Mouse (Mus musculus) forebrain, embryonic 12.5 days (tissue): ENCODE measurements at regions not wholly inside any gene's neighbourhood (a gene's known extent, or its start where the extent isn't known, plus 50 kb on each side); places are given as distances from the start of the nearest gene placed in this dataset.

ENCODE experiments used
- ATAC-seq: fragments of 200-750 bp; cut with Nextera tagmentation; 2 replicates; pipeline ENCODE4 v1.8.0; 2017; ENCODE audit warnings: moderate TSS enrichment; ENCODE audit not compliant: low FRiP score
- H3K27ac ChIP-seq: fragments of 300-500 bp; sonication (generic); 2 replicates; pipeline ENCODE4 v1.5.1; 2016; ENCODE audit warnings: mild to moderate bottlenecking
- H3K27me3 ChIP-seq: fragments of 300-500 bp; sonication (generic); 2 replicates; pipeline ENCODE4 v1.6.1; 2016; ENCODE audit warnings: mild to moderate bottlenecking
- H3K36me3 ChIP-seq: fragments of 300-500 bp; sonication (generic); replicated peaks from 2 replicates; pipeline ENCODE4 v1.6.1; 2016; ENCODE audit warnings: mild to moderate bottlenecking
- H3K4me1 ChIP-seq: fragments of 300-500 bp; sonication (generic); 2 replicates; pipeline ENCODE4 v1.6.1; 2016
- H3K4me2 ChIP-seq: fragments of 300-500 bp; sonication (generic); 2 replicates; pipeline ENCODE4 v1.6.1; 2016; ENCODE audit warnings: mild to moderate bottlenecking, moderate library complexity
- H3K4me3 ChIP-seq: fragments of 300-500 bp; sonication (generic); replicated peaks from 2 replicates; pipeline ENCODE4 v1.5.1; 2016; ENCODE audit warnings: mild to moderate bottlenecking
- H3K9ac ChIP-seq: fragments of 300-500 bp; sonication (generic); 2 replicates; pipeline ENCODE4 v1.6.1; 2016; ENCODE audit warnings: mild to moderate bottlenecking
- H3K9me3 ChIP-seq: fragments of 300-500 bp; sonication (generic); 2 replicates; pipeline ENCODE4 v1.6.1; 2016
- WGBS: fragments of 180-500 bp; shearing (Covaris S2); methylation state at CpG from one replicate; pipeline ENCODE4 v1.1.7; 2016; 5-methylcytosine and 5-hydroxymethylcytosine counted together

DNA sequence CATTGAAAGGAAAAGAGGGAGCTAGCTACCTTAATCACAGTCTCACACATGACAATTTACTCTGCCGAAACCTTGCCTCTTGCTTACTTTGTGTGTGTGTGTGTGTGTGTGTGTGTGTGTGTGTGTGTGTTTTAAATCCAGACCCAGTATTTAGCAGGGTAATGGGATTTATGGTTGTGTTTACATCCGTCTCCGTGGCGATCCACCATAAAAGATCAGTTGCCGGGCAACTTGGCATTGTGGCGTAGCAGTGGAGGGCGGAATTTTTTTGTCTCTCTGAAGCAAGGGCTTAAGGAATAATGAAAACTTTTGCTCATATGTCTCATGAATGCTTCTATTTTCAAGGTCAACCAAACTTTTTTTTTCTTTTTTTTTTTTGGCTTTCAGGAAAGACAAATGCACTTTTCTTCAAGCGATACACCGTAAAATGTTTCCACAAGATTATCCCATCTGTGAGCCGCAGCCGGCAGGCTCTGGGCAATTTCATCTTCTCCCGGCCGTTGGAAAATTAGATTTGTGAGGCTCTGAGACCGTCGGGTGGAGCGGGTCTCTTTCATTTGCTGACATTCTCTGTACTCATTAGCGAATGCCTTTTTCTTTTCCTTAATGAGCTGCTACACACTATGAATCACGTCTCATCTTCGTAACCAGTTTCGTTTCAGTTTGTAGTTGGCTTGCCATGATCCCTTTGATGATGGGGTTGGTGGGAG lies 53.9 kb upstream of the Ptch1 start:
- peak; percentile 77 for ATAC-seq
- Histone ChIP-seq H3K27me3 (peaks cover 17% of the 10 kb centered on the region; the same call in 1 of the 2 replicates), H3K9me3 (no peaks in the 10 kb centered on the region), H3K4me3 (peak overlapping the region; percentile 24), H3K4me1 (peaks cover 11% of the 10 kb centered on the region), H3K36me3 (no peaks in the 10 kb centered on the region), H3K4me2 (peak overlapping the region; percentile 50), H3K27ac (peak overlapping the region; percentile 53; the same call in 1 of the 2 replicates), H3K9ac (no peak overlapping the region)
- WGBS: 10% methylated on average over 20 of the region's 20 CpGs

DNA sequence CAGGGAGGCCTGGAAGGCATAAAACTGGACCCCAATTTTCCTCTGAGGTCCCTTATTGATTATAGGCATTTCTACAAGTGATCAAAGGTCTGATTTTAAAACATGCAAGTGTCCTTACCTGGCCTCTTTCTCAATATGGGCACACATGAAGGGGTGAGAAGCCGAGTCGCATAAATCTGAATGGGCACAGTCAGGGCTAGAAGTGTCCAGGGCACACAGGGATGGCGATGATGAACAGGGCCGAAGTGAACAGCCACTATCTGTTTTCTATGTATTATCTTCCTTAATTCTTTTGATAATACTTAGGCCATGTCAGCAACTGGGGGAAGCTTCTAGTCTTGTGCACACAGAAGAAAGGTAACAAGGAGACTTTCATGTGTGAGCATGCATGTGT lies 54.5 kb upstream of the Ptch1 start:
- 76% methylated on average over 4 of the region's 4 CpGs for WGBS
- H3K4me2 ChIP-seq: peak overlapping the region; percentile 50
- peaks cover 17% of the 10 kb centered on the region; the same call in 1 of the 2 replicates for H3K27me3 ChIP-seq
- peaks cover 11% of the 10 kb centered on the region for H3K4me1 ChIP-seq
- no peak overlapping the region for H3K9ac ChIP-seq
- ATAC-seq: peak; percentile 57
- no peaks in the 10 kb centered on the region for H3K9me3 ChIP-seq
- H3K36me3 ChIP-seq: no peaks in the 10 kb centered on the region
- H3K4me3 ChIP-seq: peak overlapping the region; percentile 24
- H3K27ac ChIP-seq: peak overlapping the region; percentile 53; the same call in 1 of the 2 replicates

DNA sequence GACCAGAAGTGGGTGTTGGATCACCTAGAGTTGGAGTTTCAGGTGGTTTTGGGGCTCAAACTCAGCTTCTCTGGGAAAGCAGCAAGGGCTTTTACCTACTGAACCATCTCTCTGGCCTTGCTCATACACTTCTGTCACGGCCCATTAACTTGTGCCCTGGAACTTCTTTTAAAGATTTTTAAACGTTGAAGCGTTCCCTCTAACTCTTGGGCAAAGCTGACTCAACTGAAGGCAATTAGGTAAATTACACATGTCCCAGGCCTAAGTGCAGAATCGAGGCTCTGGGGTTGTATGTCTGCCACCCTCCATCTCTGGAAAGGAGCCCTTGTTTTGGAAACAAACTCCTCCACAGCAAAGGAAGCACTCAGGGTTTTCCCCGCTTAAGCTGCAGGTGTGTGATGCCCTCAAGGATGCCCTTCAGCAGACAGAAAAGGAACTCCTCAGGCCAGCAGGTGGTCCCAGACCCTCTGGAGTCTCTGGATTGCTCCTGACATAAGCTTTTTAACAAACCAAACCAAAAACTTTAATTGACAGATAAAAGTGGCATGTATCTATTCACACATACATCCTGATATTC lies 58.5 kb upstream of the Ptch1 start:
- no peak for ATAC-seq
- WGBS: 54% methylated on average over 5 of the region's 5 CpGs
- Histone ChIP-seq H3K27me3 (no peaks in the 10 kb centered on the region), H3K4me2 (no peak overlapping the region), H3K27ac (no peak overlapping the region), H3K36me3 (no peaks in the 10 kb centered on the region), H3K4me1 (peaks cover 6% of the 10 kb centered on the region), H3K9me3 (no peaks in the 10 kb centered on the region), H3K9ac (no peak overlapping the region), H3K4me3 (no peak overlapping the region)

DNA sequence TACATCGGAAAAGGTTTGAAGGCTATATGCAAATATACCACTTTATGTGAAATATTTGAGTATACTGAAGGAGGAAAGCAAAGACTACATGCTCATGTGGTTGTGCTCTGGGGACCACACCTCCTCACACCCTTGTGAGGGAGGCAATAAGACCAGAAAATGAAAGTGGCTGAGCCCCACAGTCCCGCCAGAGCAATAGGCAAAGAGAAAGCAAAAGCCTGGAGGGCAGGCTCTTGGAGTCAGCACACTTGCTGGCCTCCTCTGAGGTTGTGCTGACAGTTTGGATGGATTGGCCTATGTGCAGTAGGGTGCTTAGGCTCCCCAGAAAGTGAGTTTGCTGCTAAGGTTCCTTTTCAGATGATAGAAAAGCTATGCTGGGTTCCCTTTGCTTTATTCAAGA lies 60.9 kb upstream of the Ptch1 start:
- H3K9me3 ChIP-seq: no peaks in the 10 kb centered on the region
- H3K27me3 ChIP-seq: no peaks in the 10 kb centered on the region
- no peak overlapping the region for H3K27ac ChIP-seq
- no peaks in the 10 kb centered on the region for H3K36me3 ChIP-seq
- no peak overlapping the region for H3K4me3 ChIP-seq
- H3K4me2 ChIP-seq: no peak overlapping the region
- ATAC-seq: no peak
- no peak overlapping the region for H3K9ac ChIP-seq
- 87% methylated on average over 2 of the region's 2 CpGs for WGBS
- no peaks in the 10 kb centered on the region for H3K4me1 ChIP-seq

DNA sequence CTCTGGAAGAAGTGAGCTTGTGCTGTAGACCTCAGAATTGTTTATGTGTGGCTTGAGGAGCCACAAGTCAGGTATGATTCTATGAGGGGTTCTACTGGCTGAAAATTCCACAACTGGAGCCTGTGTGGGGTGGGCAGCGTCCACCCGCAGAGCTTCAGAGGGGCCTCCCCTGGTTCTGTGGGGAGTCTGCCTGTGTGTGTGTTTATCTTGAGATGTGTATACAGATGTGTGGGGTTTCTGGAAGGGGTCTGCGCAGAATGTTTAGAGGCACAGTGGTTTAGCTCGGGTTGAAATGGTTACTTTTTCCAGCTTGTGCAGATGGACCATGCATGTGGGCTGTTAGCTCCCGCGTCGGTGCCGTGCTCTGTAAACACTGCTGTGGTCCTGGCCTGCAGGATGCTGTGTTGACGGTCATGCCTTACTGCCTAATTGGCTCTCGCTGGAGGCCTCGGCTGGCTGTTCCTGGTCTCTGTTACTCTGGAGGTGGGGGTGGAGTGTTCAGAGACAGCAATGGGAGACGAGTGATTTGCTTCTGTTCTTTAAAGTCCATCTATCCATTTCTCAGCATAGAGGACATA lies 68.3 kb upstream of the Ptch1 start:
- Histone ChIP-seq H3K27me3 (no peaks in the 10 kb centered on the region), H3K4me1 (peaks cover 5% of the 10 kb centered on the region; the same call in 1 of the 2 replicates), H3K4me3 (no peak overlapping the region), H3K27ac (no peak overlapping the region), H3K9me3 (no peaks in the 10 kb centered on the region), H3K36me3 (no peaks in the 10 kb centered on the region), H3K4me2 (no peak overlapping the region), H3K9ac (no peak overlapping the region)
- 68% methylated on average over 12 of the region's 12 CpGs for WGBS
- ATAC-seq: no peak

DNA sequence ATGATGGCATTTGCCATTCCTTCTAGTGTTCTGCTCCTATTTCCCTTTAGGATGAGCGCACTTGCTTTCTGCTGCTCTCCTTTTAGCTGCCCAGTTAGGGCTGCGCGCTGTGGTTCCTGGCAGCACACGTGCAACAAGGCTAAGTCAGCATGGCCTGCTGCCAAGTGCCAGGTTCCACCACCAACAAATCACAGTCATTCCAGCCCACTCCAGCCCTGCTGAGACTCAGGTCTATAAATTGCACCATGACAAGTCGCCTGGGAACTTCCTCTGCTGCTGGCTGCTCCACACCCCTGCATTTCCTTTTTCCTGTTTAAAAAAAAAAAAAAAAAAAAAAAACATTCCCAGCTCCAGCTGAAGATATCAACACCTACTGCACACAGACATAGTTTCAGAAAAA lies 69.2 kb upstream of the Ptch1 start:
- no peak overlapping the region for H3K9ac ChIP-seq
- 83% methylated on average over 5 of the region's 5 CpGs for WGBS
- no peak overlapping the region for H3K4me3 ChIP-seq
- H3K27ac ChIP-seq: no peak overlapping the region
- H3K4me1 ChIP-seq: peaks cover 5% of the 10 kb centered on the region; the same call in 1 of the 2 replicates
- no peaks in the 10 kb centered on the region for H3K9me3 ChIP-seq
- no peak for ATAC-seq
- no peak overlapping the region for H3K4me2 ChIP-seq
- no peaks in the 10 kb centered on the region for H3K27me3 ChIP-seq
- H3K36me3 ChIP-seq: no peaks in the 10 kb centered on the region

DNA sequence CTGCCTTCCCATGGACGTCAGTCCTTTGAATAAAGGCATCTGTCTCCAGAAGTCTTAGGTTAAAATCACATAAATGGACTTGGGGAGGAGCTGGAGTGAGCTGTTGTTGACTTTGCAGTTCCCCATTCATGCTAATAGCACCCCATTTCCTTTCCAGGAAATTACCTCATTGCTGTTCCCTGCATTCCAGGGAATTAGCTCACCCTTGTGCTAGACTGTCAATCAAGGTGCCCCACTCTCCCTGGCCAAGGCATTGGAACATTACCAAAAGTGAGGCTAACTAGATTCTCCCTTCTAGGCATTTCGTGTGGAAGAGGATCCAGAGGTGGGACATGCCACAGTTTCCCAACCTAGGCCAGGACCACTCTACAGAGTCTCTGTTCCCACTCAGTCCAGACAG lies 70.0 kb upstream of the Ptch1 start:
- H3K27me3 ChIP-seq: no peaks in the 10 kb centered on the region; the same call in 1 of the 2 replicates
- H3K4me2 ChIP-seq: no peak overlapping the region
- 56% methylated on average over 2 of the region's 2 CpGs for WGBS
- no peak overlapping the region for H3K27ac ChIP-seq
- no peaks in the 10 kb centered on the region for H3K9me3 ChIP-seq
- no peak for ATAC-seq
- H3K9ac ChIP-seq: no peak overlapping the region
- peaks cover 5% of the 10 kb centered on the region; the same call in 1 of the 2 replicates for H3K4me1 ChIP-seq
- H3K4me3 ChIP-seq: no peak overlapping the region
- no peaks in the 10 kb centered on the region for H3K36me3 ChIP-seq

DNA sequence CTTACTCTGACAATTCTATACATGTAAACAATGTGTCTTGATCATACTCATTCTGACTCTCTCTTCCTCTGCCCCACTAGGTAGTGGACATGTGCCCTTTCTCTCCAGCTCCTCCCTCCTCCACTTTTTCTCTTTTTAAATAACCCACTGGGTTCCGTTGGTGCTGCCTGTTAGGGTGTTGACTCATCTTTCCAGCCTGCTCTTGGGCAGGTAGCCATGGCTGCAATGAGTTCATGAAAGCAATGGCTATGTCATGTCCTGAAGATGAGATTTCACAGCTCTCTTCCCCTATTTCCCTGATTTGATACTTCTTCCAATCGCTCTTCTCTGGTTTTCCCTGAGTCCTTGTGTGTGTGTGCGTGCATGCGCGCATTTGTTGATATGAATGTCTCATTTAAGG lies 70.9 kb upstream of the Ptch1 start:
- H3K27ac ChIP-seq: no peak overlapping the region
- no peak overlapping the region for H3K4me2 ChIP-seq
- 91% methylated on average over 5 of the region's 5 CpGs for WGBS
- no peak overlapping the region for H3K9ac ChIP-seq
- peaks cover 5% of the 10 kb centered on the region; the same call in 1 of the 2 replicates for H3K4me1 ChIP-seq
- H3K27me3 ChIP-seq: no peaks in the 10 kb centered on the region; the same call in 1 of the 2 replicates
- no peak for ATAC-seq
- no peak overlapping the region for H3K4me3 ChIP-seq
- no peaks in the 10 kb centered on the region for H3K36me3 ChIP-seq
- H3K9me3 ChIP-seq: no peaks in the 10 kb centered on the region

DNA sequence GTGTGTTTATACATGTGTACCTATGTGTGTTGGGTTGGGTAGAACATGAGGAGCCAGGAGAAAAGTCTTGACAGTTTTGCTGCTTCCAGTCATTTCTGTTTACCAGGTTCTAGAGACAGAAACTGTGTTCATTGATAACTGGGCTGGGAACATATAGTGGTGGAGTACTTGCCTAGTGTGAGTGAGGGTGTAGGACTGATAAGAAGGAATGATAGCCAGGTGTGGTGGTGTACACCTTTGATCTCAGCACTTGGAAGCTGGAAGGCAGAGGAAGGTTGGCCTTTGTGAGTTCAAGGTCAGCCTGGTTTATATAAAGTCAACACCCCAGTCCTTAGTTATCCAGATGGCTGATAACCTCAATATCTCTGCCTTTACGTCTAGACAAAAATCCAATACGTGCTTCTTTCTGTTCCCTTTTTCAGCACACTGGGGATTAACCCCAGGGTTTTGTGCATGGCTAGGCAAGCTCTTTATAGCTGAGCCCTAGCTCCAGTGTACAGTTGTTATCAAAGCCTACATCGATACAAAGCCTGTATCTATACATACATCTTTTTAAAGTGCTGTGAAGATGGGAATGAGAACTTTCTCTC lies 75.8 kb upstream of the Ptch1 start:
- Histone ChIP-seq H3K4me1 (no peaks in the 10 kb centered on the region), H3K4me3 (no peak overlapping the region), H3K36me3 (no peaks in the 10 kb centered on the region), H3K27me3 (no peaks in the 10 kb centered on the region; the same call in 1 of the 2 replicates), H3K4me2 (no peak overlapping the region), H3K9ac (no peak overlapping the region), H3K27ac (no peak overlapping the region), H3K9me3 (no peaks in the 10 kb centered on the region)
- WGBS: 82% methylated on average over 3 of the region's 3 CpGs
- no peak for ATAC-seq

DNA sequence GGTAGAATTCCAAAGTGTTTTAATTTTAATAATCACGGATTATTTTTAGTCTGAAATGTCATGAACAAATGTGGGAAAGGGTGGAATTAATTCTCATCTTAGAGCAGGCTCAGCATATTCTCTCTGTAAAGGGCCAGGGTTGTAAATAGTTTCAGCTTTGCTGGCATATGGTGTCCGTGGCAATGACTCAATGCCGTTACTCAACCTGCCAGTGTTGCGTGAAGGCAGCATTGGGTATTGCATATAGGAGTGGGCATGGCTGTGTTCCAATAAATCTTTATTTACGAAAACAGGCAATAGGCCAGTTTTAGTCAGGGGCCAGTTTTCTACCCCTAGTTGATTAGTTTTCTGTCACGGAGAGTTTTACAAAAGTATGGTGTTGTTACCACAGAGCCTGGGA lies 81.1 kb upstream of the Ptch1 start:
- ATAC-seq: no peak
- H3K36me3 ChIP-seq: no peaks in the 10 kb centered on the region
- WGBS: 90% methylated on average over 6 of the region's 6 CpGs
- H3K4me3 ChIP-seq: no peak overlapping the region
- no peaks in the 10 kb centered on the region for H3K27me3 ChIP-seq
- no peak overlapping the region for H3K27ac ChIP-seq
- H3K4me1 ChIP-seq: no peaks in the 10 kb centered on the region
- no peaks in the 10 kb centered on the region for H3K9me3 ChIP-seq
- H3K4me2 ChIP-seq: no peak overlapping the region
- H3K9ac ChIP-seq: no peak overlapping the region

DNA sequence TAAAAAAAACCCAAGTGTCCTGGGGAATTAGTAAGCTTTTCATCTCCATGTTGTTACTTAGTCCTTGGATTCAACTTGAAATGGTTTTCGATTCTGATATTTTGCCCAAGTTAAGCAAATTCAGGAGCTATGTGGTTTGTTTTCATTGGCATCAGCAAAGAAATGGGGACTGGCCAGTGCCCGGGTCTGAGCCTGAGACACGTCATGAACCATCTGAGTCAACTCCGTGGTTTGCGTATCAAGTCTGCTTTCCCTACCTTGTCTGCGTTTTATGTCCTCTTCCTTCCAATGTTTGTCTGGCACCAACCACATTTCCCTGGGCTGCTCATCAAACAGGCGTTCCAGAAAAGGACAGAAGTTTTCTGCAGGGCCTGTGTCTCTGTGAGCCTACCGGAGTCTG lies 83.7 kb upstream of the Ptch1 start:
- H3K4me2 ChIP-seq: no peak overlapping the region
- H3K9me3 ChIP-seq: no peaks in the 10 kb centered on the region
- WGBS: 97% methylated on average over 8 of the region's 8 CpGs
- no peaks in the 10 kb centered on the region for H3K36me3 ChIP-seq
- H3K4me3 ChIP-seq: no peak overlapping the region
- no peaks in the 10 kb centered on the region for H3K4me1 ChIP-seq
- H3K27me3 ChIP-seq: no peaks in the 10 kb centered on the region
- H3K27ac ChIP-seq: no peak overlapping the region
- H3K9ac ChIP-seq: no peak overlapping the region
- ATAC-seq: no peak

DNA sequence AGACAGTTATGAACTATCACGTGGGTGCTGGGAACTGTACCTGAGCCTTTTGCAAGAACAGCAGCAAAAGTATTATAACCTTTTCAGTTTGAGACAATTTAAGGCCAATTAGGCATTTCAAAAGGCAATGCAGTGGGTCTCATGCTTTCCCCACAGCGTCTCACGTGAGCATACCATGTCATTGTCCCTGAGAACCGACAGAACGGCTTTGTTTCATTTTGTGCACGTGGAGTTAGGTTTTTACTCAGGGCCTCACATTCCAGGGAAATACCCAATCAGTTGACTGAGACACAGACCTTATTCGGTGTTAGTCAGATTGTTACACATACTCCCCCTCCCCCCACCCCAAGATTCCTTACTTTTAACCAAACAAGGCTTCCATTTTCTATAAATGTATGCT lies 86.0 kb upstream of the Ptch1 start:
- Histone ChIP-seq H3K4me1 (no peaks in the 10 kb centered on the region), H3K4me2 (no peak overlapping the region), H3K9me3 (no peaks in the 10 kb centered on the region), H3K27ac (no peak overlapping the region), H3K36me3 (no peaks in the 10 kb centered on the region), H3K4me3 (no peak overlapping the region), H3K27me3 (no peaks in the 10 kb centered on the region), H3K9ac (no peak overlapping the region)
- ATAC-seq: no peak
- 78% methylated on average over 7 of the region's 7 CpGs for WGBS
